Mouse (Mus musculus) urinary bladder, postnatal 4 days (tissue): ENCODE measurements at regions not wholly inside any gene's neighbourhood (a gene's known extent, or its start where the extent isn't known, plus 50 kb on each side); places are given as distances from the start of the nearest gene placed in this dataset.
"Not testable (repeated sequence)": the region's sequence is repeated elsewhere in the genome, so short reads cannot be mapped to it uniquely, and the experiment has no call there.

Experiments
- DNase-seq, 2 experiments: peaks; one replicate each; pipeline ENCODE4 v3.0.0; 2021 to 2022; ENCODE audit warnings: low spot score in 2 of 2

DNA sequence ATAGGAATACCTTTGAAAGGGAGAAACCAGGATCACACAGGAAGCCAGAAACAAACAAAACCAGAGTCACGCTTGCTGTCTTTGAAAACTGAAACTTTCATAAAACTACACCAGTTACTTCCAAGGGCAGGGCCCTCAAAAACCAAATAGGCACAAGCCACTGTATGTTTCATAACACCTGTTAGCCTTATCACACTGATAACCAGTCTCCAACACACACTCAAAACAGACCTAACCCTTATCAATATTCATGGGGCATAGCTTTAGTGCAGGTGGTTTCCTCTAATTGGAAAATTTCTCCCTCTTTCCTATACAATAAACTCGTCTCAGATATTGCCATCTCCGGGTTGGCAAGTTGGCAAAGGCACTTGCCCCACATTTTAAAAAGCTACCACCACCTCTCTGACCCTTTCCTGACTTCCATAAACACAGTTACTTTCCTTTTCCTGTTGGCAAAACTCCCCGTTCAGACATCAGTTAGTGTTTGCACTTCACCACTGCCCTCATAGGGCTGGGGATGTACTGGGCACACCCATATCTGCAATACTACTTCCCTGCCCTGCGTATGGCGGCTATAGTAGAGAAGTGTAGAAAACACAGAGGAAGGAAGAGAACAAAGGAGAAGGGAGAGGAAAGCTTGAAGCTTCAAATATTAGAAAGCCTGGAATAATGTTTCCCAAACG, 169.1 kb upstream of the Col8a1 start:
- DNase-seq, result no peak

DNA sequence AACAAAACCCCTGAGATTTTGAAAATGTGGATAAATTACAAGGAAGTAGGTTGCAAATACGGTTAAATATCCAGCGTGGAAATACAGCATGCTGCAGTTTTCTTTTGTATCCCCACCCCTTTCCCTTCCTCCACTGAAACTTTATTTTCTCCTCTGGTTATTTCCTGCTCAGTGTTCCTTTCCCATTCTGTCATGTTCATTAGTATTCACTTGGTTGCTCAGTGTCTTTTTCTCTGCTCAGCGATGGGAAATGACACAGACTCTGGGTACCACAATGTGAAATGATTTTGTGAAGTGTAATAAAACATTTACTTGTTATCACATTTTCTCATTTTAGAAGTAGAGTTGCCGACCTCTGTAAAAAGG, 169.6 kb upstream of the Col8a1 start:
- no peak for DNase-seq

DNA sequence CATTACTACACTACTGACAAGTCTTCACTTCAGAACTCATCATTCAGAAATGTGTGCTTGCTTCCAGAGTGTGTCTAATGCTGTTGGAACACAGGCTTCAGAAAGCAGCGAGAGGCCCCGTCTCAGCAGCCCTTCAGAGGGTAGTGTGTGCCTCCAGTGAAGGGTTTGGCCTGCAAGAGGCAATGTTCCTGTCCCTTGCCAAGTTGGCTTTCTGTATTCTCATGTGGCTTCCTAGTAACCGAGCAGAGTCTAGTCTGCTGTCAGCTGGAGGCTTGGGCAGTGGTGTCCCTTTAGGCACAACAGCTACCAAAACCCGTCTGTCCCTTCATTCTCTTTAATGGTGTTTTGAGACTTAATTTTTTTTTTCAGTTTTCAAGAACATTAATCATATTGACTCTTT, 173.3 kb upstream of the Col8a1 start:
- no peak for DNase-seq

DNA sequence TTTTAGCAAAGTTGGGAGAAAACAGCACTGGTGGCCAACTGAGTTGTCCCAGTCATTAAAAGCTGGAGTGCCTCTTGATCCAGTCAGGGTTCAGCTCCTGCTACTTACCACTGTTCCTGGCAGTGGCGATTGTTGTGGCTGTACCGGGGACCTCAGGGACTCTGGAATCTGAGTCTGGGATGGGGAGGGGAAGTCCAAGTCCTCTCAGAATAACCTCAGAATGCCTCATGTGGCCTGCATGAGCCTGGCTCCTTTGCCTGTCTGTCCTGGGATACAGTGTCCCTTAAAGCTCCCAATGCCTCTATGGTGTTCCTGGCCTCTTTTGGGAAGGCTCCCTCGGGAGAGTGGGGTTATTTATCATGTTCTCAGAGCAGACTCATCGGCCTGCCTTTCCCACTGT, 173.8 kb upstream of the Col8a1 start:
- no peak for DNase-seq

DNA sequence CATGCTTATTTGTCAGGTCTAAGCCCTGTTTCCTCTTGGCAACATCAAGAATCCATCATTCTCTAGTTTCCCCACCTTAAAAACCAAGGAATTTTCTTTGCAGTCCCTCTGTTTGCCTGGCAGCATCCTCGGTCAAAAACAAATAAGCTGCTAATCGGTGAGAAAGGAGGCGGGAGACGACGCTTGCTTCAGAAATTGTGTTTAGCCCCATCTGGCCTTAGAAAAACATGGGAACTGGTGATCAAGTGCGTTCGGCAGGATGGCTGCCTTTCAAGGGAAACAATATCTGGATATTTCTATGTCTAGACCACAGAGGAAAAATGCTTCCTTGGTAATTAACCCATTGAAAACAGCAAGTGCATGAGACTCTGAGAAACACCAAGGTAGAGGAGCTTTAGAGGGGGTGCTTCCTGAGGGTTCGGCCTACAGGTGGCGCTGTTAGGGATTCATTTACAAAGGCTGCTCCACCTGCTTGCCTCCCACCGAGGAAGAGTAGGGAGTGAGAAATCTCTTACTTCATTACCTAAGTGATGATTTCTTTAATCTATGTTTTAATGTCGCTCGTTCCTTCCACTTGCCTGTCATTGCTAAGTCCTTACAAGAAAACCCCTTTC, 174.7 kb upstream of the Col8a1 start:
- no peak for DNase-seq

DNA sequence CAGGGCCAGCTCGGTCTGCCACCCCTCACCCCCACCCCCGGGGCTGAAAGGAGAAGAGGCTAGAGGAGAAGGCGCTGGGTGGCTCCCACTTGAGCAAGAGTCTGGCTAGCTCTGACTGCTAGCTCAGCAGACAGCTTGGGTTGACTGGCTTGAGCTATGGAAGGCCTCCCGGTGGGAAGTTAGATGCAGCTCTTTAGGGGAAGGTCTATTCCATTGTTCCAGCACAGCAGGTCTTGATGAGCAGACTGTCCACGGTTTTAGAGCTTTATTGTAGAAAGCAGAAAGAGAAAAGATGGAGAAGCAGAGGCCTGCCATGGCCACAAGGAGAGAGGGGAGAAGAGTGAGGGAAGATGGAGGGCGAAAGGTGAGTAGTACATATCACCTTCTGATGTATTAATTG, 190.9 kb upstream of the Col8a1 start:
- DNase-seq, result no peak

DNA sequence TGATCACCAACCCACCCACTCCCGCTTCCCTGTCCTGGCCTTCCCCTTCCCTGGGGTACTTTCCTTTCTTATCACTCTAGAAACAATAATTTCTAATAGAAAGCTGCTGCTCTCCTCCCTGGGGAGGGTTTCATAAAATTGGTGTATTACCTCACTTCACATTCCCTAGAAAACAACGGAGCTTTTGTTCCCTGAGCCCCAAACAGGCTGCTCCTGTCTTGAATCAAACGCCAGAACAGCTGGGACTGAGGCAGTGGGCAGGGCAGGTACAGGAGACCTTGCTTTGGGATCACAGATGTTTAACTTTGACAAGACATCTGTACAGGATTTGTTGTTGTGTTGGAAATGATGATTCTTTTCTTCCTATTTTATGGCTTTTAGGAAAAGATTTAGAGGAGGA, 192.8 kb upstream of the Col8a1 start:
- no peak for DNase-seq

DNA sequence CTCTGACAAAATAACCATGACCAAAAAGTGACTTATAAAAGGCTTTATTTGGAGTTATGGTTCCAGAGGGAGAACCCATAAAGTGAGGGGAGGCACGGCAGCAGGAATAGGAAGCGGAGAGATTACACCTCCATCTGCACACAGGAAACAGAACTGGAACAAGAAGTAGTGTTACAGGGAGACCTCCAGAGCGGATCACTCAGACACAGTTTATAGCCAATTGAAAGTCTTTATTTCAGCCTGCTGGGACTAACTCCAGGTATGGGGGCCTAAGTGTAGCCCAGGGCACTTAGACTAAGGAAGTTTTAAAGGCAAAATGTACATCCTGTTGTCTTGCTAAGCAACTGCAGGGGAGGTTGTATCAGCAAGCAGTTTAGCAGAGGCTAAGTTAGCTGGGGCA, 195.1 kb upstream of the Col8a1 start:
- no peak for DNase-seq

DNA sequence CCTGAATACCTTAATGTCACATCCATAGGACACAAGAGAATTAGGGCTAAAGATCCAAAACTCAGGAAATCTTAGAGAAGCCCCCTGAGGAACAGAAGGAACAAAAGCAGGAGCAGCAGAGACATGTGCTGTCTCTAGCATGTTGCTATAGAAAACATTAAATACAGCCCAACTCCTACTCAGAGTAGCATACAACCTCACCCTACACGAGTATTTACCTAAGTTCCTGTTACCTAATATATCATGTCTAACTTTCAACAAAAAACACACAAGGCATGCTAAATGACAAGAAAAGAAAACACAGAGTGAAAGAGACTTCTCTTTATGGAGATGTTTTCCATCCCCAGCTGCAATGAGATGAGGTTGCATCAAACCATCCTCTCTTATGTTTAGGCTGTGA, 216.4 kb upstream of the Col8a1 start:
- no peak for DNase-seq

DNA sequence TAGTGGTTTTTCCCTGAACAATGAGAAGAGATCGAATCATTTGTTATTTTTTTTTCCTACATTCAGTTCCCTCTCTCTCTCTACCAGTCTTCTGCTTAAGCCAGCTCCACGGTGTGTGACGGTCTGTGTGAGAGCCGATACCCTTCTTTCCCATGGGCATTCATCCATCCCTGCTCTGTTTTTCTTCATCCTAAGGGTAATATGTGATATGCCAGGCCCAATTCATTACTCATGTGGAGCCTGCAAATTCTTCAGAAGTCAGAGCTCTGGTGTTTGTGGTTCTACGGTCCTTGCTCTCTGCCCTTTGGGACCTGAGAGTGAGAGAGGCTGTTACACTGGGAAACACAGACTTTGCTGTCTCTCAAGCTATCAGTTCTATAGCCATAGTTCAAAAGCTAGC, 229.6 kb upstream of the Col8a1 start:
- DNase-seq, result no peak

DNA sequence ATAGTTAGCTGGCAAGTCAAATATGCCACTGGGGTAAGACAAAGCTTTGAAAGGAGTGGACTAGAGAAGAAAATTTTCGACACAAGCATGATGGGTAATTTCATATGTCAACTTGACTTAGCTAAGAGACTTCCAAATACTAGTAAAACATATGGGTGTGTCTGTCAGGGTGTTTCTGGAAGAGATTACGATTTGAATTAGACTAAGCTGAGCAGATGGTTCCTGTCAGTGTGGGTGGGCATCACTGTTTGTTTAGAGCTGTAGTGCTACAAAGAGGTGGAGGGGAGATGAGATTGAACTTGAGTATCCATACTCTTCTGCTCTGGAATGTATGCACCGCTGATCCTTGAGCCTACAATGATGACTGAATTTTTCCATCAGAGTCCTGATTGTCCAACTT, 251.2 kb upstream of the Col8a1 start:
- no peak for DNase-seq

DNA sequence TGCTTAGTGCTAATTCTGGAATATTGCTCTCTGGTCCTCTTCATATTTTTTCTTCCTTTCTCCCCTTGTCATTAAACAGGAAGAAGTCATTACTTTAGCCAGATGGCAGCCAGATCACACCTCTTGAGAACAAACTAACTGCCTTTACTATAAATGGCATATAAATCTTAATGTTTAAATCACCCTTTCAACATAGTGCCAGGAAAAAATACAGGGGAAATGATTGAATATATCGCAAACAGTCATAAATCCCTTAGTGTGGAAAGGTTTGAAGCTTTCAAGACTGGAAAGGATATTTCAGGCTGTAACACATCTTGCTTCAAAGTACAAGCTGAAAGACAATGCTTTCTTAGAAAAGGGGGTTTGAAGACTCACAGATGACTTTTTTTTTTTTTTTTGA, 259.0 kb upstream of the Col8a1 start:
- DNase-seq, result no peak

DNA sequence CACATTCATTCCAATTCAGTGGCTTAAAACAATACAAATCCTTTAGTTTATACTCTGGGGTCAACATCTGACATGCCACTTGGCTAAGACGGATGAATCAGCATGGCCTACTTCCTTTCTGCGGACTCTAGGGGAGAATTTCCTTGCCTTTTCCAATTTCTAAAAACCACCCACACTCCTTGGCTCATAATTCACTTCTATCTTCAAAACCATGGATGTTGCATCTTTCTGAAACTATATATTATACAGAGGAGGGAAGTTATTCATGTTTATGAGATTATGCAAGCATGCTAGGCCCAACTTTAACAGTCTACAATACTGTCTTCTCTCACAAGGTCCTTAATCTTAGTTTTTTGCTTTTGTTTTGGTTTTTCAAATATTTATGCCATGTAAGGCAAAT, 273.0 kb upstream of the Col8a1 start:
- no peak for DNase-seq

DNA sequence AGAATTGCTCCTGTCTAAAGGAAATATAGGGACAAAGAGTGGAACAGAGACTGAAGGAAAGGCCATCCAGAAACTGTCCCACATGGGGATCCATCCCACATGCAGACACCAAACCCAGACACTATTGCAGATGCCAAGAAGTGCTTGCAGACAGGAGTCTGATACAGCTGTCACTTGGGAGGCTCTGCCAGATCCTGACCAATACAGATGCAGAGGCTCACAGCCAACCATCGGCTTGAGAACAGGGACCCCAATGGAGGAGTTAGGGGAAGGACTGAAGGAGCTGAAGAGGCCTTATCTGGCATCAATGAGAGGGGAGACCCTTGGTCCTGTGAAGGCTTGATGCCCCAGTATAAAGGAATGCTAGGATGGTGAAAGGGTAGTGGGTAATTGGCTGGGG, 274.0 kb upstream of the Col8a1 start:
- DNase-seq, result not testable (repeated sequence)

DNA sequence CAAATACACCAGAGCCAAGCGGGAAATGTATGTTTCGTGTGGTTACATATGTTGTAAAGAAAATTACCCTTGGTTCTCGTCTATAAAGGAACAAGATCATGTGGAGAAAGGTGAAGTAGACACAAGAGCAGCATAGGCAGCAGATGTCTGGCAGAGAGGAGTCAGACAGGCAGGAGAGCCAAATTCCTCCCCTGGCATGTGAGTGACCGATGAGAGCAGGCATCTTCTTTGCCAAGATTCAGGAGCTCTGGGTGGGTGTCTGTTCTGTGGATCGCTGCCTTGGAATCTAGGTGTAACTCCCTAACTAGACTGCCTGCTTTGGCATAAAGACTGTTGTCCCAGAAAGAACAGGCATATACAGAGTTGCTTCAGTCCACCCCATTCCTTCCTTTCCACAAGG, 275.1 kb upstream of the Col8a1 start:
- DNase-seq, result no peak

DNA sequence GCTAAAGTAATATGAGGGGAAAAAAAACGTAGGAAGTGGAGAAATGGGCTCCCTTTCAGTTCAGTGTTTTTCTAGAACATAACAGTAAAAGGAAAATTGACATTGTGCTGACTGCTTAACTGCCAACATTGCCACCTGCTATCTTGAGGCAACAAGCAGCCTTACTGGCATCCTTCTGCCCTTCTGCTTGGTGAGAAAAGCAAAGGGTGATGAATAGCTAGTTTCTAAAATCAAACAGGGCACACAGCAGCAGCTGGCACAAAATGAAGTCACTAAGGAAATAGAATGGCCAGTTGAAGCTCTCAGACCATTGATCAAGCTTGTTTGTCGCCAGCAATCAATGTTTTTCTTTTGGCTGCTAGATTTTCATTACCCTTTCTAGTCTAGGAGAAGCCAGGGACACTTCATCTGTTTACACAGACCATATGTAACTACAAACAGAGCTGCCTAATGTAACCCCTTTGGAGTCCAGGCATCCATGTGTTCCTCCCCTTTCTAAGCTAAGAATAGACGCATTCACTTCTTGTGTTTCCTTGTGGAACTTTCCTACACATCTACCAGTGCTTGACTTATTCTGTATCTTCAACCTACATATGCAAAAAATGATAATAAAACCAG, 314.2 kb upstream of the Col8a1 start:
- DNase-seq, result no peak

DNA sequence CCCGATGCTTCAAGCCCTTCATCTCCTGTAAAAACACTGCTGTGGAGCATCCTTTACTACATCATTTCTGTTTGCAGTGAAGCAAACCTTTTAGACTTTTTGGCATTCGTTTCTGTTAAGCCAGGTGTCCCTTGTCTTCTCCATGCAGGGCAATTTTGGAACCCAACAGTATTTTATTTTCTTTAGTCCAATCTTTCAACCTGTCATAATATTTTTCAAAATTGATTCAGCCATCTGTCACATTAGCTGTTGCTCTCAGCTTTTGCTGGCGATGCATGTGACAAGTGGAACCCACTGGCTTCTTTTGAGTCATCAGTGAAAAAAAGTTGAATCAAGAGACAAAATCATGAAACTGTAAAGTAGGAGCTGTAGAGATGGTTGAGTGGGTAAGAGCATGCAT, 317.9 kb upstream of the Col8a1 start:
- DNase-seq, result no peak

DNA sequence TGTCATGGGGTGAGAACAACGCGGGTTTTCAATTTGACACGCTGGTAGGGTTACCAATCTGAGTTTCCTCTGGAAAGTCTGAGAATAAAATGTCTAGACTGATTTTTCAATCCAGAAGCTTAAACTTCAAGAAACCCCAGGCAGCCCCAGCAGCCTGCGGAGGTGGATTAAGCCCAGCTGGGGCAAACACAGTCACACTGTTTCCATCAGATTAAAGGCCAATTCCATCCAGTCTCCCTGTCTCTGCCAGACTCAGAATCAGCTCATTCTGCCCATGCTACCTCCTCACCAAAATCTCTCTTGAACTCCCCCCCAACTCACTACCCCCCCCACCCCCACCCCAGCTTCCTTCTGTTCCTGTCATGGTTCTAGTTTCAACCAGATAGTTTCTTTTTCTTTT, 307.9 kb upstream of the Dcbld2 start:
- no peak for DNase-seq

DNA sequence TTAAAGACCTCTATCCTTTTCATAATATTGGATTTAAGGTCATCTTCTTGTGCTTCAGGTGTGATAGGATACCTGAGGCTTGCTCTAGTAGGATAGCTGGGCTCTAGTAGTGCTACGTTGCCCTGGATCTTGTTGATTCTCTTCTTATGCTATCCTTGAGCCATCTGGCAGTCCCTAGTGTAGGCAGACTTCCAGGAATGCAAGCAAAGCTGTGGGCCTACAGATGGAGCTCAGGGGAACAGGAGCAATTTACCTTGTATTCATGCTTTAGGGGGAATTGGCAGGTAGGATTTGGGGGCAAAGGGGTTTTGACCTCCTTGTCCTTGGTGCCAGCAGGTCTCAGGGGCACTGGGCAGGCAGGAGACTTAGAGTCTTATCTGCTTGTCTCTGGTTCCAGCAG, 297.8 kb upstream of the Dcbld2 start:
- DNase-seq, result no peak

DNA sequence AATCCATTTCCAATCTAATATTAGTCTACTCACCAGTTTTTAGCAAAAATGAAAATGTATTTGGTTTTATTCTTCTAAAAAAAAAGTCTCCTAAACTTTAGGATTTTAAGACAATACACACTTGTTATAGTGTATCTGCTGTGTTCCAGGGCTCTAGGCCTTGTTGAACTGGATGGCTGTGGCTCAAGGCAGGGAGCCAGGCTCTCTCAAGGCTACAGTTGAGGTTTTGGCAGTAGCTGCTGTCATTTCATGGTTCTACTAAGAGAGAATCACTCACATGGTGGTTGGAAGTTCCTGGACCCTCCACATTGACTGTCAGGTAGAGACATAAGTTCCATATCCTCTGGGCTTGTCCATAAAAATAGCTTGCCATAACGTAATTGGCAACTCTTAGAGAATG, 282.2 kb upstream of the Dcbld2 start:
- DNase-seq, result no peak

DNA sequence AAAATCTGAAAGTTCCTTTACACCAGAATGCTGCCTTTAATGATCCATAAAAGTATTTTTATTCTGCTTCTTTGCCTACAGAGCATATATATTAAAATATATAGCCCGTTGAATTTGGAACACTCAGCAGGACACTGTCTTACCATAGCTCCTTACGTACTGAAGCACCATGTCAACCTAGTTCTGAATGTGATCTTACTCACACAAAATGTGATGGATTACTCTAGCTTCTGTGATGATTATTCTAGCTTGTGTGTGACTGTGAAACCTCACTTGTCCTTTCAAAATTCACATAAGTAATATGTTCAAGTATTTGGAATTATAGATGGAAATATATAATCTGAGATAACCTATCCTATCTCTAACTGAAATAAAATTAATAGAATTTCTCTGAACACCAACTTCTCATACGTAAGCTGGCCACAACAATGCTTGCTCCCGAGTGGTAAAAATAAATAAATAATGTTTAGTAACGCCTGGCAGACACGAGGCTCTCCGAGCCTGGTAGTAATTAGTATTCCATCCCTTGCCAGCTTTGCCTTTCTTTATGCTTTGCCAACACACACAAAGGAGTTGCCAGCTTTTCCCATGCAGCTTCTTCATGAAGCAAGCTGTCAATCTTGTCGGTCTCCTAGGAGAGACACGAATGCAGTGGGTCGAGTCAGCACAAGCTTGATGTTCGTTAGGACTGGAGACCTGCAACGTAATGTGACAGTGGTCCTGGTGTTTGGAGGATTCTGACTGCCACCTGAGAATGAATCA, 271.9 kb upstream of the Dcbld2 start:
- DNase-seq, result no peak

DNA sequence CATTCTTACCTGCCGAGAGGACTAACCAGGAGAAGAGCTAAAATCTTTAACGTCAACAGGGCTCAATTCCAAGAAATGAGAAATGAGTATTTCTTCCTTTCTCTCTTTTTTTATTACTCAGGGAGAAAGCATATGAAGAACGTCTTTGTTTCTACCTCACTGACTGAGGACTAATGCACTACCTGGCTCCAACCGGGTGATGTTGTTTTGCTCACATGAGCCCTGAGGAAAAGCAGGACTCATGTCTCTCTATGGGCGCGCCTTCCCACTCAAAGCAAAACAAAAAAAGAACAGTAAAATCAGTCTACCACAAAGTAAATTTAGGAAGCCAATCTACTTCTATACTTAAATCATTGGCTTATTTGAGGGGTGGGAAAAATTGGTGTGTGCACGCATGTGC, 271.3 kb upstream of the Dcbld2 start:
- no peak for DNase-seq

DNA sequence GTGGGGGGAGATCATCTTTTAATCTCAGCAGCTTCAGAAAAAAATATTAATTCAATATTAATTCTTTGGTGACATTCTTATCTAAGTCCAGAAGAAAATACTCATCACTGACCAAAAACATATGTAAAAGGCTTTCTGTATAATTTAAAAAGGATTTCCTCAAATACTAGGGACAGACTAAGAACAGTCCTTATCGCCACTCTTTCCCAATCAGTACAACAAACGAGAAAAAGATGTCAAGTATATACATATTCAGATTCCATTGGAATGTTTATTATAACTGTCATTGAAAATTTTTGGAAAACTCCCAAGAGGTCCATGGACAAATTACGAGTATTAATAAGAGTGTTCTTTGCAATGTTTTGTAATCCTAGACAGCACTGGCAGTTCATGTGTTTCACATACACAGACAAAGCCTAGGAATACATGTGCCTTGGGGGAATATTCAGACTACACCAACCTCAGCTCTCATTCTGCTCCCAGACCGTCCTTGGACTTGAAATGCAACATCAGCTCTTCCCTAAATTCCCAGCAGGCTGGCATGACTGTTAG, 270.4 kb upstream of the Dcbld2 start:
- no peak for DNase-seq
